Mouse (Mus musculus) myocyte (in vitro differentiated cells): ENCODE measurements around the gene Colca2. TPM values are rescaled to one million over a fixed set of nuclear protein-coding genes. Genes with fewer than 3 reads are reported as not detected.

ENCODE experiments used
- H3K27me3 ChIP-seq: one replicate; pipeline ENCODE4 v1.6.1; 2011; ENCODE audit not compliant: control insufficient read depth, insufficient read depth, insufficient read length
- H3K36me3 ChIP-seq: one replicate; pipeline ENCODE4 v1.6.1; 2011; ENCODE audit not compliant: control insufficient read depth, insufficient read depth
- H3K4me2 ChIP-seq: one replicate; pipeline ENCODE4 v1.6.1; 2011; ENCODE audit warnings: low read depth, control low read depth
- H3K4me3 ChIP-seq: one replicate; pipeline ENCODE4 v1.5.1; 2011; ENCODE audit warnings: mild to moderate bottlenecking, control low read depth, moderate library complexity
- H3K79me2 ChIP-seq: one replicate; pipeline ENCODE4 v1.6.1; 2011; ENCODE audit not compliant: control insufficient read depth, insufficient read depth
- H3ac ChIP-seq: one replicate; pipeline ENCODE4 v1.6.1; 2011; ENCODE audit not compliant: control insufficient read depth, insufficient read length
- CEBPB ChIP-seq: IDR thresholded peaks from 2 replicates; pipeline ENCODE4 v1.6.1; 2011; ENCODE audit warnings: mild to moderate bottlenecking, moderate library complexity; ENCODE audit not compliant: poor library complexity, insufficient read depth, severe bottlenecking
- E2F4 ChIP-seq: IDR thresholded peaks from one replicate; pipeline ENCODE4 v1.6.1; 2011; ENCODE audit warnings: mild to moderate bottlenecking, control low read depth, moderate library complexity; ENCODE audit not compliant: insufficient read depth
- MAX ChIP-seq: IDR thresholded peaks from one replicate; pipeline ENCODE4 v1.6.1; 2011; ENCODE audit warnings: low read depth, mild to moderate bottlenecking, control low read depth
- MYOD1 ChIP-seq, 3 experiments: IDR thresholded peaks; one replicate each; pipeline ENCODE4 v1.6.1; 2011; ENCODE audit warnings: control low read depth in 2 of 3, low read depth in 2 of 3, mild to moderate bottlenecking in 2 of 3, moderate library complexity in 1 of 3; ENCODE audit not compliant: insufficient read length in 2 of 3, control insufficient read depth in 1 of 3
- MYOG ChIP-seq, 3 experiments: IDR thresholded peaks; one replicate each; pipeline ENCODE4 v1.6.1; 2011; ENCODE audit warnings: control low read depth in 2 of 3, low read depth in 2 of 3, mild to moderate bottlenecking in 2 of 3; ENCODE audit not compliant: insufficient read length in 2 of 3, control insufficient read depth in 1 of 3, insufficient read depth in 1 of 3
- POLR2A ChIP-seq: IDR thresholded peaks from one replicate; pipeline ENCODE4 v1.6.1; 2011; ENCODE audit warnings: low read depth, mild to moderate bottlenecking, control low read depth, moderate library complexity; ENCODE audit not compliant: insufficient read length
- POLR2AphosphoS2 ChIP-seq: IDR thresholded peaks from one replicate; pipeline ENCODE4 v1.6.1; 2011; ENCODE audit warnings: low read depth, control low read depth; ENCODE audit not compliant: insufficient read length
- REST ChIP-seq: IDR thresholded peaks from one replicate; pipeline ENCODE4 v1.6.1; 2011; ENCODE audit warnings: mild to moderate bottlenecking, control low read depth, moderate library complexity; ENCODE audit not compliant: insufficient read depth, insufficient read length
- SRF ChIP-seq: IDR thresholded peaks from one replicate; pipeline ENCODE4 v1.6.1; 2011; ENCODE audit warnings: low read depth; ENCODE audit not compliant: control insufficient read depth, insufficient read length
- TCF12 ChIP-seq: IDR thresholded peaks from one replicate; pipeline ENCODE4 v1.6.1; 2011; ENCODE audit warnings: mild to moderate bottlenecking, control low read depth; ENCODE audit not compliant: poor library complexity, insufficient read depth, severe bottlenecking
- TCF3 ChIP-seq: IDR thresholded peaks from one replicate; pipeline ENCODE4 v1.6.1; 2011; ENCODE audit warnings: low read depth, control low read depth; ENCODE audit not compliant: insufficient read length
- USF1 ChIP-seq: IDR thresholded peaks from one replicate; pipeline ENCODE4 v1.6.1; 2011; ENCODE audit warnings: low read depth, mild to moderate bottlenecking, control low read depth, moderate library complexity
- polyA plus RNA-seq: library from polyadenylated mRNA; unstranded; fragments of >200 nt; fragmentation: generic; extraction: Trizol; gene quantifications from one replicate; pipeline ENCODE4 v1.2.1, GENCODE M21; 2012; ENCODE audit warnings: missing spikeins

Gene Colca2
- polyA plus RNA-seq, 1 experiment, result 2.9 TPM

GRCm38 (mm10) chr9:51290980-51291379 is 12.6 kb upstream of the Colca2 start:
- H3K4me3 ChIP-seq, result no peak overlapping the region
- H3ac ChIP-seq, result no peak overlapping the region
- no peak overlapping the region for H3K4me2 ChIP-seq
- H3K27me3 ChIP-seq, result no peaks in the 10 kb centered on the region
- no peaks in the 10 kb centered on the region for H3K79me2 ChIP-seq
- no peak for TF ChIP-seq MYOD1 (IDR thresholded peaks at IDR 0.05; ENCODE audit: control insufficient read depth in 1 of 3, insufficient read length in 2 of 3, low read depth in 2 of 3)
- TF ChIP-seq POLR2A, result no peak
- no peaks in the 10 kb centered on the region for H3K36me3 ChIP-seq

- Histone ChIP-seq H3K4me3 (no peak overlapping the region), H3K36me3 (no peaks in the 10 kb centered on the region), H3K27me3 (no peaks in the 10 kb centered on the region), H3ac (no peak overlapping the region), H3K79me2 (no peaks in the 10 kb centered on the region), H3K4me2 (peak overlapping the region; percentile 37)
- peak in 1 of 3 experiments; percentile 16 for TF ChIP-seq MYOD1 (IDR thresholded peaks at IDR 0.05; ENCODE audit: control insufficient read depth in 1 of 3, insufficient read length in 2 of 3, low read depth in 2 of 3)
- no peak for TF ChIP-seq POLR2A
- TF ChIP-seq MYOG (IDR thresholded peaks at IDR 0.05; ENCODE audit: control insufficient read depth in 1 of 3, insufficient read depth in 1 of 3, insufficient read length in 2 of 3, low read depth in 2 of 3), result no peak
- no peak for TF ChIP-seq SRF
- peak; percentile 97 for TF ChIP-seq CEBPB
- TF ChIP-seq POLR2AphosphoS2, result no peak
- no peak for TF ChIP-seq TCF12
- TF ChIP-seq TCF3, result no peak
- TF ChIP-seq E2F4, result no peak
These were observed 7.7 kb upstream of the Colca2 start for GRCm38 (mm10) chr9:51286079-51286478.

GRCm38 (mm10) chr9:51277834-51278498 is 403 bp downstream of the Colca2 start:
- TF ChIP-seq E2F4, result no peak
- TF ChIP-seq TCF12, result peak; percentile 14
- no peak for TF ChIP-seq CEBPB
- TF ChIP-seq POLR2A, result no peak
- peak in 2 of 3 experiments; percentile 54 to 77 for TF ChIP-seq MYOD1 (IDR thresholded peaks at IDR 0.05; ENCODE audit: control insufficient read depth in 1 of 3, insufficient read length in 2 of 3, low read depth in 2 of 3)
- no peak for TF ChIP-seq MAX
- TF ChIP-seq MYOG (IDR thresholded peaks at IDR 0.05; ENCODE audit: control insufficient read depth in 1 of 3, insufficient read depth in 1 of 3, insufficient read length in 2 of 3, low read depth in 2 of 3), result peak in 2 of 3 experiments; percentile 54
- TF ChIP-seq USF1, result no peak
- Histone ChIP-seq H3K27me3 (no peaks in the 10 kb centered on the region), H3K4me2 (peak overlapping the region; percentile 83), H3ac (peak overlapping the region; percentile 41), H3K4me3 (peak overlapping the region; percentile 34), H3K36me3 (no peaks in the 10 kb centered on the region), H3K79me2 (no peaks in the 10 kb centered on the region)

DNA sequence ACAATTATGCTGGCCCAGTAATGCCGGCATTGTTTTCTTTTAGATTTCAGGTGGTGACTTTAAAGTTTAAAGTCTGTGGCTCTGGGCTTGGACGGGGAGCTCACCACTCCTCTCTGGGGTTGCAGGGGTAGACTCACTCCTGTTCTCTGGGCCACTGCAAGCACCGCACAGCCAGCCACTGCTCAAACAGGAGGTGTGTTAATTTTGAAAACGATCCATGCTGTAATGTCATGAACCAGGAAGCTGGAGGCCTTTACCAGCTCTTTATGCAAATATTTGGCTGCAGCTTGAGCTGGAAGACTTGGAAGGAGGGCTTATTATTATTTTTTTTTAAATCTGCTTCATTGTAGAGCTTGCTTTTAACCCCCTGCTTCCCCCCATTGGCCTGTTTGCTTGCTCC is 3.7 kb downstream of the Colca2 start:
- TF ChIP-seq USF1, result no peak
- no peak for TF ChIP-seq POLR2A
- no peaks in the 10 kb centered on the region for H3K79me2 ChIP-seq
- H3K4me2 ChIP-seq, result no peak overlapping the region
- H3K36me3 ChIP-seq, result no peaks in the 10 kb centered on the region
- H3ac ChIP-seq, result no peak overlapping the region
- no peak overlapping the region for H3K4me3 ChIP-seq
- H3K27me3 ChIP-seq, result no peaks in the 10 kb centered on the region

DNA sequence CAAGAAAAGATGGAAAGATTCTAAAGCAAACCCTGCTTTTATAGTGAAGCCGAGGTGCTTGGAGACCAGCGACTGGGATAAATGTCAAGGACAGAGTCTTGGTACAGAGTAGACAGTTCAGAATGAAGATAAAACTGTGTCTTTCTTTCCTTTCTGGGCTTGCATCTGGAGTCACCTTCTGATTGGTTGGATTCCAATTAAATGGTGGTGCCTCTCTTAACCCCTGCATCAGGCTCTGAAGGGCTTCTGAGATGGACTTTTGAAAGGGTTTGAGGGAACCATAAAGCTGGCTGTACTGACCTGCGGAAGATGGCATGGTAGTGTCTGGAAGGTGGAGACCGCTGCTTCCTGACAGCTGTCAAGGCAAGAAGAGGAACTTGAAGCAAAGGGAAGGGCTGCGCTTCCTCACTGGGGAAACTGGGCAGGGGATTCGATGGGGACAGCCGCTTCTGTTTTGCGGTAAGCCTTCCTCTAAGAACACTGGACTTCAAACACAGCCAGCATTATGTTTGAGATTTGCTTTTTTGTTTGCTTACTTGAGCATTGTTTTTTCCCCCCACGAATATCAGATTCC is 4.7 kb downstream of the Colca2 start:
- Histone ChIP-seq H3K27me3 (no peaks in the 10 kb centered on the region), H3K79me2 (no peaks in the 10 kb centered on the region), H3ac (no peak overlapping the region), H3K4me2 (no peak overlapping the region), H3K36me3 (no peaks in the 10 kb centered on the region), H3K4me3 (no peak overlapping the region)
- TF ChIP-seq CEBPB, result no peak
- TF ChIP-seq TCF3, result no peak
- TF ChIP-seq E2F4, result no peak
- no peak for TF ChIP-seq MYOG (IDR thresholded peaks at IDR 0.05; ENCODE audit: control insufficient read depth in 1 of 3, insufficient read depth in 1 of 3, insufficient read length in 2 of 3, low read depth in 2 of 3)
- TF ChIP-seq POLR2AphosphoS2, result no peak
- TF ChIP-seq REST, result no peak
- no peak for TF ChIP-seq TCF12
- no peak for TF ChIP-seq MYOD1 (IDR thresholded peaks at IDR 0.05; ENCODE audit: control insufficient read depth in 1 of 3, insufficient read length in 2 of 3, low read depth in 2 of 3)
